Mouse (Mus musculus): ENCODE measurements around the gene Hmg20b.

- TF ChIP-seq EP300 (IDR thresholded peaks at IDR 0.05; ENCODE audit: low read depth), result no peak
- TF ChIP-seq CTCF (IDR thresholded peaks at IDR 0.05; ENCODE audit: low read depth), result no peak
Measured at GRCm38 (mm10) chr10:81327959-81328358, 22.3 kb downstream of the Hmg20b start.

Data from heart, postnatal 0 days (tissue).